Mouse (Mus musculus): ENCODE measurements around the gene Rtn4rl1. TPM values are rescaled to one million over a fixed set of nuclear protein-coding genes. Genes with fewer than 3 reads are reported as not detected.

Rtn4rl1 gene
- polyA plus RNA-seq, 1 experiment from 2014 or later = 2.3 TPM

MicroRNA genes within 50 kb of the gene (microRNA counts, 519-probe panel; counts per million panel counts)
- microRNA mmu-miR-132 (3,625 counts per million, percentile 15 among the panel's probes with 10 or more counts), microRNA mmu-miR-212 (not detected)

Small RNA genes within 50 kb of the gene (microRNA-seq; reads per million reads assigned to microRNA genes)
- gene Mir132 = 96.6 reads per million, percentile 50 among the genes with 10 or more reads in this experiment
- gene Mir212 = 15.0 reads per million, percentile 28 among the genes with 10 or more reads in this experiment

Other genes starting within 250 kb of the Rtn4rl1 start
- 0.32 and 0.57 TPM in 2 replicates for gene Hic1, start 24.3 kb upstream of the Rtn4rl1 start, polyA plus RNA-seq (2016; fragmentation: Nextera tagmentation; extraction: Ambion mirVana)
- gene Ovca2, start 14.9 kb upstream of the Rtn4rl1 start, polyA plus RNA-seq (2016; fragmentation: Nextera tagmentation; extraction: Ambion mirVana) = 33.5 and 37.6 TPM in 2 replicates
- 25.4 and 27.3 TPM in 2 replicates for gene Dph1, start 2.5 kb upstream of the Rtn4rl1 start, polyA plus RNA-seq (2016; fragmentation: Nextera tagmentation; extraction: Ambion mirVana)
- 179 and 197 TPM in 2 replicates for gene Rpa1, start 154.5 kb downstream of the Rtn4rl1 start, polyA plus RNA-seq (2016; fragmentation: Nextera tagmentation; extraction: Ambion mirVana)
- 17.5 and 19.5 TPM in 2 replicates for gene Smyd4, start 154.7 kb downstream of the Rtn4rl1 start, polyA plus RNA-seq (2016; fragmentation: Nextera tagmentation; extraction: Ambion mirVana)
- 69.6 and 70.2 TPM in 2 replicates for gene Serpinf1, start 228.9 kb downstream of the Rtn4rl1 start, polyA plus RNA-seq (2016; fragmentation: Nextera tagmentation; extraction: Ambion mirVana)
- not detected in 2 replicates for gene Serpinf2, start 245.8 kb downstream of the Rtn4rl1 start, polyA plus RNA-seq (2016; fragmentation: Nextera tagmentation; extraction: Ambion mirVana)